Mouse (Mus musculus) spleen, adult 2 months (tissue): ENCODE measurements around the gene Adamtsl3. TPM values are rescaled to one million over a fixed set of nuclear protein-coding genes. Genes with fewer than 3 reads are reported as not detected.
A peak's percentile ranks its signal among the peaks of the same experiment; 100 is the strongest.

Source experiments
- DNase-seq, 2 experiments: peaks; one replicate each; pipeline versions ENCODE4 v3.0.0 to v3.0.0-alpha.2; 2012 to 2021; ENCODE audit warnings: low spot score in 2 of 2, low read depth in 1 of 2
- H3K27ac ChIP-seq: fragments of 200-500 bp; 2 replicates; pipeline ENCODE4 v1.5.1; 2012; ENCODE audit warnings: low read length, inconsistent platforms; ENCODE audit not compliant: insufficient read depth
- H3K27me3 ChIP-seq: fragments of 200-500 bp; 2 replicates; pipeline ENCODE4 v1.6.1; 2012; ENCODE audit warnings: mild to moderate bottlenecking, moderate library complexity, low read length, inconsistent platforms; ENCODE audit not compliant: control insufficient read depth, insufficient read depth
- H3K36me3 ChIP-seq: fragments of 200-500 bp; 2 replicates; pipeline ENCODE4 v1.6.1; 2012; ENCODE audit warnings: mild to moderate bottlenecking, low read length, inconsistent platforms; ENCODE audit not compliant: control insufficient read depth, insufficient read depth
- H3K4me1 ChIP-seq: fragments of 200-500 bp; 2 replicates; pipeline ENCODE4 v1.6.1; 2011; ENCODE audit warnings: inconsistent platforms; ENCODE audit not compliant: control insufficient read depth, insufficient read depth, insufficient read length
- H3K4me3 ChIP-seq: fragments of 200-500 bp; 2 replicates; pipeline ENCODE4 v1.5.1; 2011; ENCODE audit warnings: mild to moderate bottlenecking, inconsistent platforms; ENCODE audit not compliant: insufficient read depth, insufficient read length; ENCODE audit errors: extremely low read depth
- CTCF ChIP-seq: fragments of 200-500 bp; IDR thresholded peaks from 2 replicates; pipeline ENCODE4 v1.5.1; 2011; ENCODE audit warnings: mild to moderate bottlenecking, inconsistent platforms; ENCODE audit not compliant: insufficient read depth, insufficient read length, insufficient replicate concordance; ENCODE audit errors: extremely low read depth
- POLR2A ChIP-seq: fragments of 200-500 bp; IDR thresholded peaks from 2 replicates; pipeline ENCODE4 v1.6.1; 2011; ENCODE audit warnings: low read depth, low read length, inconsistent platforms
- WGBS: fragments of 180-500 bp; shearing (Covaris S2); methylation state at CpG from one replicate; pipeline ENCODE4 v1.1.7; 2018; 5-methylcytosine and 5-hydroxymethylcytosine counted together
- polyA plus RNA-seq: library from polyadenylated mRNA; depleted of rRNA; stranded (reverse); fragments of >200 nt; gene quantifications from 2 replicates; pipeline ENCODE4 v1.2.3, GENCODE M21; 2012

Gene Adamtsl3
- polyA plus RNA-seq, 1 experiment: 0.28 TPM

DNA sequence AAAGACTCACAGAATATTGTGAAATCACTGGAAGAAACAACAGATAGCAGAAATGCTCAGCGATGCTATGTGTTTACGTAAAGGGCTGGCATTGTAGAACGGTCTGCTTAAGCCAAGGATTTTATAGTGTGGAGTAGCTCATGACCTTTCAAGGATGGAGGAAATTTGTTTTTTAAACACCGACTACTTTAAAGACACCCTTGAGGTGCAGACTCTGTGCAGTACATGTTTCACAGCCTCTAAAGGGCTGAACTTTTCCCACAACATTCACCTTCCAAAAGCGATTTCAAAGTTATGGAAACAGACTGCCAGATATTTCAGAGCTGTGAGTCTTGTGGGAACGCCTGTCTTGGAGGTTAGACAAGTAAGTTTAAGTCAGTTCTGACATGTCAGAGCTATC lies 255.4 kb downstream of the Adamtsl3 start:
- WGBS: 92% methylated on average over 6 of the region's 6 CpGs
- TF ChIP-seq CTCF (no peak), POLR2A (no peak)
- DNase-seq: no peak

DNA sequence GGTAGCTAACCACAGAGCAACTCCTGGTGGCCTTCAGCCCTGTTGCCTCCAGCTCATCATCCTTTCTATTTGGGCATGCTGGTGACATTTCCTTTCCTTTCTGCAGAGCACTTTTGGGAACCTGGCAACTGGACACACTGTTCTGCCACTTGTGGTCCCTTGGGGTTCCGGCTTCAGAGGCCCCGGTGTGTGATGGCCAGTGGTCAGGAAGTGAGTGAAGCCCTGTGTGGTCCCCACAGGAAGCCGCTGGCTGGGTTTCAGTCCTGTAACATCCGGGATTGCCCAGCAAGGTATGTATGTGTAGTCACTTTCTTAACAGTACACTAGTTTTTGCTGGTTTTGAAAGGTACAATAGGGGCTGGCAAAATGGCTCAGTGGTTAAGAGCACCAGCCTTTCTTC lies 266.5 kb downstream of the Adamtsl3 start:
- no peak for DNase-seq
- WGBS: 9% methylated on average over 4 of the region's 4 CpGs

More for the DNA sequence above, 255.4 kb downstream of the Adamtsl3 start:
- H3K36me3 ChIP-seq: no peaks in the 10 kb centered on the region
- H3K27ac ChIP-seq: no peak overlapping the region
- H3K27me3 ChIP-seq: no peaks in the 10 kb centered on the region
- H3K4me1 ChIP-seq: no peaks in the 10 kb centered on the region
- no peak overlapping the region for H3K4me3 ChIP-seq

DNA sequence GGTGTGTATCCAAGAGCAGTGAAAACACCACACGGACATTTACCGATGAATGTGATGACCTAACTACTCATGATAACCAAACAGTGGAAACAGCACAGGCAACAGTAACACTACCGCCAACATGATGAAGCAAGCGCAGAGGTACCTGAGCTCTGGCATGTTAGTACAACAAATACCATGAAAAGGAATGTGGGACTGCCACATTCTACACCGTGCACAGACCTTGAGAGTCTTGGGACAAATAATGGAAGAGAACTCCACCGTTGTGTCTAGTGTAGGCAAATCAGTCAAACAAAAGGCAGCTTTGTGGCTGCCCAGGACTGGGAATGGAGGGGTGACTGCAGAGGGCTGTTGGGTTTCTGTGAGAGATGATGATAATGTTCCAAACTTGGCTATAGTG lies 269.9 kb downstream of the Adamtsl3 start:
- no peak for DNase-seq
- H3K4me3 ChIP-seq: no peak overlapping the region
- 94% methylated on average over 6 of the region's 6 CpGs for WGBS
- TF ChIP-seq POLR2A (no peak), CTCF (no peak)
- no peaks in the 10 kb centered on the region; the same call in 1 of the 2 replicates for H3K4me1 ChIP-seq
- no peaks in the 10 kb centered on the region for H3K27me3 ChIP-seq
- H3K27ac ChIP-seq: no peak overlapping the region
- no peaks in the 10 kb centered on the region for H3K36me3 ChIP-seq

More for the DNA sequence above, 266.5 kb downstream of the Adamtsl3 start:
- TF ChIP-seq CTCF: no peak
- TF ChIP-seq POLR2A: no peak
- Histone ChIP-seq H3K4me1 (no peaks in the 10 kb centered on the region; the same call in 1 of the 2 replicates), H3K27ac (no peak overlapping the region), H3K36me3 (no peaks in the 10 kb centered on the region), H3K4me3 (no peak overlapping the region), H3K27me3 (no peaks in the 10 kb centered on the region)

DNA sequence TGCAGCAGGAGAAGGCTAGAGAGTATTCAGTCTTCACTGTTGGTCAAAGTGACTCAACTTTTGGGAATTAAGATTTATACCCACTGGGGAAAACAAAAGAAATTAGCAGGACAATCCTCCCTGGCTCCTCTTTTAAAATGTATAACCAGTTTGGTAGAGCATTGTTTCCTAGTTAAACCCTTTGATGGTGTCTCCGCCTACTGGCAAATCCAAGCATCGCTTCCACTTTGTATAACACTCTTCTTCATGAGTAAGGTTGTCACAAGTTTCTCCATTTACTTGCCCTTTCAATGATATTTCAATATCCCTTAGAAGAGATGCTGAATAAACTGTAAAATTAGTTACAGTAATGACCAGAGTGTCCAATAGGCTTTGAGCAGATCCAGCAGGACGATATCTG lies 274.1 kb downstream of the Adamtsl3 start:
- H3K27me3 ChIP-seq: no peaks in the 10 kb centered on the region
- no peak overlapping the region for H3K27ac ChIP-seq
- 60% methylated on average over 3 of the region's 3 CpGs for WGBS
- no peak overlapping the region for H3K4me3 ChIP-seq
- H3K36me3 ChIP-seq: no peaks in the 10 kb centered on the region
- DNase-seq: no peak
- no peak for TF ChIP-seq CTCF
- TF ChIP-seq POLR2A: no peak
- H3K4me1 ChIP-seq: no peaks in the 10 kb centered on the region

DNA sequence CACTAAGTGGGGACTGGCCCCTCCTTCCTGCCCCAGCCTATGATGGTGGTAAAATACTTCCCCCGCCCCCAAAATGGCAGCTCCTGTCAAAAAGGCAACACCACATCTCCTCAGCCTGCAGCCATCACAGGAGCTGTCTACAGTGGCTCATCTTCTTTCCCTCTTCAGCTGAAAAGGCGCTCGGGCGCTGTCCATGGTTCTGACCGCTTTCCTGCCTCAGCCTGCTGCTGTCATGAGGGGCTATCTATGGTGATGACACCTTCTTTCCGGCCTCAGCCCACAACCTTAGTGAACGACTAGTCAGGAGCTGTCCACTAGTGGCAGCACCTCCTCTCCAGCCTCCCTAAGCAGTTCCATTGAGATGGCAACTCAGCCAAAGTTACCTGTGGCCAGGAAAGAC lies 289.8 kb downstream of the Adamtsl3 start:
- DNase-seq: peak in 1 of 2 experiments; percentile 8

DNA sequence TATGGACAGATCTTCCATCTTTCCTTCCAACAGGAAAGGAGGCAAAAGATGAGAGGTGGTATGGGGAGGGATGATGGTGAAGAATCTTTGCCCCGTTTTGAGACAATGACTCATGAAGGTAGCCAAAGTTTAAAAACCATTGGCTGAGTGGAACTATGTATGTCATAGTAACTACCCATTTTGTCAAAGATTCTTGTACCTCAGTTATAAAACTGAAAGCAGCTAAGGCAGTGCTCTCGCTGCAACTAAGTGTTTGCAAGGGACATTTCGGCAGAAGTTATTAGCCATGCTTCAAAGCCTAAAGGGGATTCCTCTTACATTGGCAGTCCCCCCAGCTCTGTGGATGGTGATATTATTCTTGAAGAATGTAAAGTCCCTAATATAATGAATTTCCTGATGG lies 311.7 kb downstream of the Adamtsl3 start:
- Histone ChIP-seq H3K4me1 (peaks cover 4% of the 10 kb centered on the region; the same call in 1 of the 2 replicates), H3K27me3 (no peaks in the 10 kb centered on the region), H3K36me3 (peaks cover 4% of the 10 kb centered on the region), H3K27ac (no peak overlapping the region), H3K4me3 (no peak overlapping the region)
- DNase-seq: no peak
- 64% methylated on average over 3 of the region's 3 CpGs for WGBS
- TF ChIP-seq POLR2A (no peak), CTCF (no peak)

More for the DNA sequence above, 289.8 kb downstream of the Adamtsl3 start:
- Histone ChIP-seq H3K4me1 (no peaks in the 10 kb centered on the region), H3K36me3 (no peaks in the 10 kb centered on the region), H3K4me3 (no peak overlapping the region), H3K27ac (no peak overlapping the region), H3K27me3 (no peaks in the 10 kb centered on the region)
- 22% methylated on average over 7 of the region's 7 CpGs for WGBS
- TF ChIP-seq POLR2A: no peak
- no peak for TF ChIP-seq CTCF

DNA sequence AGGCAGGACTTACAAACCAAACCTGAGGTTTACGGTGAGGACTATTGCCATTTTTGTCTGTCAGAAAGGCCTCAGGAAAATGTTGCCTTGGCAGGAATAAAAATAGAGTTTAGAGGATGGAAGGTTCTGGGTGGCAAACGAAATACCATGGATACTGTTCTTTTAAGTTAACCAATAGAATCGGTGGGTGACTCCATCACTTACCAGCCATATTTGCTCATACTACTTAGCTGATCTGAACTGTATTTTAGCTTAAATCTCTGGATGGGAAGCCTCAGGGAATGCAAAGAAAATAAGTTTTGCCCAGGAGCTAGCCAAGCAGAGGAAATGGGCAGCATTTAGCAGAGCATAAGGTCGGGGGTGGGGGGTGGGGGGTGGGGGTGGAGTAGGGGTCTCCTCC lies 312.4 kb downstream of the Adamtsl3 start:
- peaks cover 6% of the 10 kb centered on the region for H3K36me3 ChIP-seq
- H3K4me1 ChIP-seq: peaks cover 4% of the 10 kb centered on the region; the same call in 1 of the 2 replicates
- peak overlapping the region; percentile 87 for H3K4me3 ChIP-seq
- no peak overlapping the region for H3K27ac ChIP-seq
- WGBS: 30% methylated on average over 4 of the region's 4 CpGs
- TF ChIP-seq POLR2A: no peak
- TF ChIP-seq CTCF: no peak
- no peak for DNase-seq
- no peaks in the 10 kb centered on the region for H3K27me3 ChIP-seq
